Mouse (Mus musculus) E14TG2a.4 (cell line): ENCODE measurements around the gene Rdh8.

Experiments used
- CTCF ChIP-seq: conservative IDR thresholded peaks from 2 replicates; pipeline ENCODE4 v1.5.1; 2014; ENCODE audit warnings: low read length
- NANOG ChIP-seq: IDR thresholded peaks from 2 replicates; pipeline ENCODE4 v1.6.1; 2014; ENCODE audit warnings: borderline replicate concordance, low read length, mixed read lengths
- POU5F1 ChIP-seq: IDR thresholded peaks from 2 replicates; pipeline ENCODE4 v1.6.1; 2014; ENCODE audit warnings: low read length, borderline replicate concordance

DNA sequence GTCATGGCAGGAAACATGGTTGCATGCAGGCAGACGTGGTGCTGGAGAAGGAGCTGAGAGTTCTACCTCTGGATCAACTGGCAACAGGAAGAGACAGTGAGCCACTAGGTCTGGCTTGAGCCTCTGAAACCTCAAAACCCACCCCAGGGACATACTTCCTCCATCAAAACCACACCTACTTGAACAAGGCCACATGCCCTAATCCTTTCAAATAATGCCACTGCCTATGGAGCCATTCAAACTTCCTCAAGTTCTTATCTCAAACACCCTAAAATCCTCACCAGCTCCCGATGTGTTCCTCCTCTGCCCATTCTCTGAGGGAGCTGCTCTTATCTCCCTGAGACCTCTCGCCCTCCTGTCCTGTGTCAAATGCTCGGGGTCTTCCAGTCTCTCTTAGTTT, 23.9 kb downstream of the Rdh8 start:
- TF ChIP-seq CTCF (no peak), POU5F1 (no peak), NANOG (no peak)
